Mouse (Mus musculus): ENCODE data around the gene Olfml2b.
A peak's percentile ranks its signal among the peaks of the same experiment; 100 is the strongest.

Olfml2b gene

GRCm38 (mm10) chr1:170697771-170698356 is 53.5 kb downstream of the Olfml2b start:
- no peak for DNase-seq

GRCm38 (mm10) chr1:170698771-170699170 is 54.4 kb downstream of the Olfml2b start:
- no peak for DNase-seq

- DNase-seq = peak; percentile 23
These were observed 55.2 kb downstream of the Olfml2b start for GRCm38 (mm10) chr1:170699553-170699952.

GRCm38 (mm10) chr1:170700496-170701027 is 56.2 kb downstream of the Olfml2b start:
- DNase-seq = no peak

GRCm38 (mm10) chr1:170701178-170701577 is 56.8 kb downstream of the Olfml2b start:
- no peak for DNase-seq

- DNase-seq = no peak
These were observed 57.2 kb downstream of the Olfml2b start for GRCm38 (mm10) chr1:170701582-170701981.

- no peak for DNase-seq
These were observed 57.9 kb downstream of the Olfml2b start for GRCm38 (mm10) chr1:170702263-170702662.

GRCm38 (mm10) chr1:170702958-170703357 is 58.6 kb downstream of the Olfml2b start:
- DNase-seq = no peak

- DNase-seq = no peak
These were observed 59.8 kb downstream of the Olfml2b start for GRCm38 (mm10) chr1:170704103-170704502.

- DNase-seq = no peak
These were observed 60.7 kb downstream of the Olfml2b start for GRCm38 (mm10) chr1:170704911-170705594.

- DNase-seq = no peak
These were observed 61.7 kb downstream of the Olfml2b start for GRCm38 (mm10) chr1:170706046-170706445.

GRCm38 (mm10) chr1:170709034-170709433 is 64.7 kb downstream of the Olfml2b start:
- no peak for DNase-seq

- DNase-seq = peak; percentile 28
These were observed 65.1 kb downstream of the Olfml2b start for GRCm38 (mm10) chr1:170709481-170709880.

- DNase-seq = no peak
These were observed 65.6 kb downstream of the Olfml2b start for GRCm38 (mm10) chr1:170709969-170710368.

GRCm38 (mm10) chr1:170711731-170712130 is 67.4 kb downstream of the Olfml2b start:
- DNase-seq = no peak

GRCm38 (mm10) chr1:170717241-170717828 is 73.0 kb downstream of the Olfml2b start:
- DNase-seq = no peak

GRCm38 (mm10) chr1:170718133-170718810 is 73.9 kb downstream of the Olfml2b start:
- no peak for DNase-seq

GRCm38 (mm10) chr1:170721560-170721959 is 77.2 kb downstream of the Olfml2b start:
- peak; percentile 25 for DNase-seq

- DNase-seq = no peak
These were observed 84.2 kb downstream of the Olfml2b start for GRCm38 (mm10) chr1:170728524-170728923.

- no peak for DNase-seq
These were observed 85.1 kb downstream of the Olfml2b start for GRCm38 (mm10) chr1:170729267-170729962.

GRCm38 (mm10) chr1:170731865-170732595 is 87.7 kb downstream of the Olfml2b start:
- DNase-seq = no peak

Data from lung, postnatal 14 days (tissue).